Mouse (Mus musculus): ENCODE results near the gene Icam1. TPM values are rescaled to one million over a fixed set of nuclear protein-coding genes. Genes with fewer than 3 reads are reported as not detected.

The Icam1 gene
- polyA plus RNA-seq, 1 experiment from 2014 or later: 10.3 TPM

DNA sequence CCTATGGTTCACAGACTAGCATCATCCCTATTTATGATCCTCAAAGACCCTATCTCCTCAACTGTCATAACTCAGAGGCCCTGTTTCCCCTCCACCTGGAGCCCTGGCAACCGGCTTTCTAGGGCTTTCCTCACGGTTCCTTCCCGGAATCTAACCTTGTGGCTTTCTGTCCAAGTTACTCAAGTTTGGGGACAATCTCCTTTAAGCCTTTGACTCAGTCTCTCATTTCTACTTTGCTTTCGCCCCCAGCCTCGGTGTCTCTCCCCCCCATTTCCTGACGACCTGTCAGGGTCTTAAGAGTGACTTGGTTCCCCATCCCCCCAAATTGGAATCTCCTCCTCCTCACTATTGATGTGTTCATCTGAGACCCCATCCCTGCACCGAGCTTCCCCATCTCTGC is 16.7 kb downstream of the Icam1 start:
- H3K9ac ChIP-seq (ENCODE audit: low read depth, low read length): no peak overlapping the region
- H3K27ac ChIP-seq (ENCODE audit: low read depth, low read length): no peak overlapping the region
- H3K36me3 ChIP-seq (ENCODE audit: control insufficient read depth, insufficient read depth, low read length): no peaks in the 10 kb centered on the region
- H3K9me3 ChIP-seq (ENCODE audit: control insufficient read depth, low read length): no peaks in the 10 kb centered on the region
- WGBS: 2% methylated on average over 7 of the region's 7 CpGs
- no peak for ATAC-seq (ENCODE audit: low FRiP score, low TSS enrichment)
- peak overlapping the region; percentile 89 for H3K4me2 ChIP-seq (replicated peaks; ENCODE audit: low read depth, low read length)
- peak overlapping the region; percentile 47 for H3K4me3 ChIP-seq (ENCODE audit: low read length)
- H3K27me3 ChIP-seq (ENCODE audit: control insufficient read depth, insufficient read depth, low read length): peaks cover 75% of the 10 kb centered on the region
- H3K4me1 ChIP-seq (ENCODE audit: control insufficient read depth, insufficient read depth, low read length): peaks cover 52% of the 10 kb centered on the region

DNA sequence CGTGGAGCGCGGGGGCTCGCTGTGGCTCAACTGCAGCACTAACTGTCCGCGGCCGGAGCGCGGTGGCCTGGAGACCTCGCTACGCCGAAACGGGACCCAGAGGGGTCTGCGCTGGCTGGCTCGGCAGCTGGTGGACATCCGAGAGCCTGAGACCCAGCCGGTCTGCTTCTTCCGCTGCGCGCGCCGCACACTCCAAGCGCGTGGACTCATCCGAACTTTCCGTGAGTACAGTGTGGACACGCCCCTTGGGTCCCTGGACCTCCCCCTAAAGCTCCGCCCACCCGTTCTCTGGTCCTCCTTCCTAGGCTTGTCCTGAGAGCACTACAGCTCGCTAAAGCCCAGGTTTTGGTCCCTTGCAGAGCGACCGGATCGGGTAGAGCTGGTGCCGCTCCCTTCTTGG is 17.4 kb downstream of the Icam1 start:
- Histone ChIP-seq H3K36me3 (ENCODE audit: control insufficient read depth, insufficient read depth, low read length) (no peaks in the 10 kb centered on the region), H3K4me1 (ENCODE audit: control insufficient read depth, insufficient read depth, low read length) (peaks cover 52% of the 10 kb centered on the region)
- under 1% methylated on average over 34 of the region's 34 CpGs for WGBS

DNA sequence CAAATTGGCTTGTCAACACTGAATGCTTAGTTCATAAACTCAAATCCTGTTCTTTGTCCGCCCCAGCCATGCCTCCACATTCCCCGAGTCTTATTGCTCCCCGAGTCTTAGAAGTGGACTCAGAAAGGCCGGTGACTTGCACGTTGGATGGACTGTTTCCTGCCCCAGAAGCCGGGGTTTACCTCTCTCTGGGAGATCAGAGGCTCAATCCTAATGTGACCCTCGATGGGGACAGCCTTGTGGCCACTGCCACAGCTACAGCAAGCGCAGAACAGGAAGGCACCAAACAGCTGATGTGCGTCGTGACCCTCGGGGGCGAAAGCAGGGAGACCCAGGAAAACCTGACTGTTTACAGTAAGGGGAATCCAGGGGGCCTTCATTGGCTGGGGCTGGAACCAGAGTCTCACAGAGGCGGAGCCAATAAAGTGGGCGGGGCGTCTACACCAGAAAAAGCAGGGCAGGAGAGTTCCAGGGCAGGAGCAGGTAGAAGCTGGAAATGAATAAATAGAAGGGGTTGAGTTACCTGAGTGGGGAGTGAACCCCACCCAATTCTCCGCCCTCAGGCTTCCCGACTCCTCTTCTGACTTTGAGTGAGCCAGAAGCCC is 18.8 kb downstream of the Icam1 start:
- Histone ChIP-seq H3K4me1 (ENCODE audit: control insufficient read depth, insufficient read depth, low read length) (peaks cover 48% of the 10 kb centered on the region), H3K36me3 (ENCODE audit: control insufficient read depth, insufficient read depth, low read length) (no peaks in the 10 kb centered on the region), H3K4me3 (ENCODE audit: low read length) (0 out of 2 replicates have a peak overlapping the region, but pooled peaks have one; percentile 2), H3K9ac (ENCODE audit: low read depth, low read length) (no peak overlapping the region), H3K27ac (ENCODE audit: low read depth, low read length) (no peak overlapping the region), H3K9me3 (ENCODE audit: control insufficient read depth, low read length) (no peaks in the 10 kb centered on the region), H3K4me2 (replicated peaks; ENCODE audit: low read depth, low read length) (no peak overlapping the region), H3K27me3 (ENCODE audit: control insufficient read depth, insufficient read depth, low read length) (peaks cover 82% of the 10 kb centered on the region)
- no peak for ATAC-seq (ENCODE audit: low FRiP score, low TSS enrichment)
- WGBS: 2% methylated on average over 17 of the region's 17 CpGs

More for the DNA sequence above, 17.4 kb downstream of the Icam1 start:
- H3K9me3 ChIP-seq (ENCODE audit: control insufficient read depth, low read length): no peaks in the 10 kb centered on the region
- H3K9ac ChIP-seq (ENCODE audit: low read depth, low read length): peak overlapping the region; percentile 50; the same call in 1 of the 2 replicates
- peak; percentile 65 for ATAC-seq (ENCODE audit: low FRiP score, low TSS enrichment)
- peaks cover 76% of the 10 kb centered on the region for H3K27me3 ChIP-seq (ENCODE audit: control insufficient read depth, insufficient read depth, low read length)
- H3K27ac ChIP-seq (ENCODE audit: low read depth, low read length): no peak overlapping the region
- H3K4me2 ChIP-seq (replicated peaks; ENCODE audit: low read depth, low read length): peak overlapping the region; percentile 89
- H3K4me3 ChIP-seq (ENCODE audit: low read length): peak overlapping the region; percentile 47

DNA sequence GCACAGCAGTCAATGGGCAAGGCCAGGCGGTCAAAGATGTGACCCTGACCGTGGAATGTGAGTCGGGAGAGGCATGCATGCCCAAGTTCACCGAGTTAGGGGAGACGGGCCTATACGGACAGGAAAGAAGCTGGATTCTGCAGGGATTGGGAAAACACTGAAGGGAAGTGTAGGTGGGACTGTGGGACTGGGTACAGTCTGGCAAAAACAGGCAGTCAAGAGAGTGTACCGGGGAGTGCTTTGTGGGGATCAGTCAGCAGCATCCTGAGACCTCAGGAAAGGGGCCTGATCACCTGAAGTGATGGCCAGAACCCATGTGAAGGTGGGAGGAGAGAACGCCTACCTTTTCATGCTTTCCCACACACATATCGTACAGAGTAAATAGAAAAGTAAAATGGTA is 19.8 kb downstream of the Icam1 start:
- H3K27ac ChIP-seq (ENCODE audit: low read depth, low read length): no peak overlapping the region
- no peak overlapping the region for H3K9ac ChIP-seq (ENCODE audit: low read depth, low read length)
- H3K4me2 ChIP-seq (replicated peaks; ENCODE audit: low read depth, low read length): no peak overlapping the region
- H3K4me1 ChIP-seq (ENCODE audit: control insufficient read depth, insufficient read depth, low read length): peaks cover 38% of the 10 kb centered on the region
- ATAC-seq (ENCODE audit: low FRiP score, low TSS enrichment): no peak
- H3K9me3 ChIP-seq (ENCODE audit: control insufficient read depth, low read length): no peaks in the 10 kb centered on the region
- WGBS: 21% methylated on average over 9 of the region's 9 CpGs
- H3K27me3 ChIP-seq (ENCODE audit: control insufficient read depth, insufficient read depth, low read length): peaks cover 76% of the 10 kb centered on the region
- no peak overlapping the region for H3K4me3 ChIP-seq (ENCODE audit: low read length)
- H3K36me3 ChIP-seq (ENCODE audit: control insufficient read depth, insufficient read depth, low read length): no peaks in the 10 kb centered on the region

DNA sequence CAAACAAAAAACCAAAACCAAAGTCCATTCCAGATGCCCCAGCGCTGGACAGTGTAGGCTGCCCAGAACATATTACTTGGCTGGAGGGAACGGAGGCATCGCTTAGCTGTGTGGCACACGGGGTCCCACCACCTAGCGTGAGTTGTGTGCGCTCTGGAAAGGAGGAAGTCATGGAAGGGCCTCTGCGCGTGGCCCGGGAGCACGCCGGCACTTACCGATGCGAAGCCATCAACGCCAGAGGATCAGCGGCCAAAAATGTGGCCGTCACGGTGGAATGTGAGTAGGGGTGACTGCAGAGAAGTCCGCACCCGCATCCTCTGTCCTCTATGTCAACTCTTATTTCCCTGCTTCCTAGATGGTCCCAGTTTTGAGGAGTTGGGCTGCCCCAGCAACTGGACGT is 20.4 kb downstream of the Icam1 start:
- ATAC-seq (ENCODE audit: low FRiP score, low TSS enrichment): no peak
- Histone ChIP-seq H3K9me3 (ENCODE audit: control insufficient read depth, low read length) (no peaks in the 10 kb centered on the region), H3K4me2 (replicated peaks; ENCODE audit: low read depth, low read length) (no peak overlapping the region), H3K27ac (ENCODE audit: low read depth, low read length) (no peak overlapping the region), H3K4me3 (ENCODE audit: low read length) (peak overlapping the region; percentile 6; the same call in 1 of the 2 replicates), H3K27me3 (ENCODE audit: control insufficient read depth, insufficient read depth, low read length) (peaks cover 76% of the 10 kb centered on the region), H3K36me3 (ENCODE audit: control insufficient read depth, insufficient read depth, low read length) (no peaks in the 10 kb centered on the region), H3K9ac (ENCODE audit: low read depth, low read length) (no peak overlapping the region), H3K4me1 (ENCODE audit: control insufficient read depth, insufficient read depth, low read length) (peaks cover 38% of the 10 kb centered on the region)
- 7% methylated on average over 20 of the region's 20 CpGs for WGBS

DNA sequence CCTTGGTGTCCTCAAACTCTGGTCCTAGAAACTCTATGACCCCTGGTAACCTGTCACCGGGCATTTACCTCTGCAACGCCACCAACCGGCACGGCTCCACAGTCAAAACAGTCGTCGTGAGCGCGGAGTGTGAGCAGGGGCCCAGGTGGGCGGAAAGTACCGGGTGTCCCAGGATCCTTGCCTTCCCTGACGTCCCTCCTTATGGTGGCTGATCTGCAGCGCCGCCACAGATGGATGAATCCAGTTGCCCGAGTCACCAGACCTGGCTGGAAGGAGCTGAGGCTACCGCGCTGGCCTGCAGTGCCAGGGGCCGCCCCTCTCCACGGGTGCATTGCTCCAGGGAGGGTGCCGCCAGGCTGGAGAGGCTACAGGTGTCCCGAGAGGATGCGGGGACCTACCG is 20.9 kb downstream of the Icam1 start:
- Histone ChIP-seq H3K9ac (ENCODE audit: low read depth, low read length) (no peak overlapping the region), H3K4me2 (replicated peaks; ENCODE audit: low read depth, low read length) (peak overlapping the region; percentile 50; the same call in 1 of the 2 replicates), H3K27ac (ENCODE audit: low read depth, low read length) (no peak overlapping the region)

DNA sequence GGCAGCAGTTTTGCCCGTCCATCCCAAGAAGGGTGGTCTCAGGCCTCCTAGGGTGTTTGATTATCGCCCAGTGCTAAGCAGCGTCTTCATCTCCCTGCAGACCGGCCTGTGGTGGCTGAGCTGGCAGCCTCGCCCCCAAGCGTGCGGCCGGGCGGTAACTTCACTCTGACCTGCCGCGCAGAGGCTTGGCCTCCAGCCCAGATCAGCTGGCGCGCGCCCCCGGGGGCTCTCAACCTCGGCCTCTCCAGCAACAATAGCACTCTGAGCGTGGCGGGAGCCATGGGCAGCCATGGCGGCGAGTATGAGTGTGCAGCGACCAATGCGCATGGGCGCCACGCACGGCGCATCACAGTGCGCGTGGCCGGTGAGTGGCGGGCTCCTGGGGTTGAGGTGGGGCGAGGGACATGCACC is 21.7 kb downstream of the Icam1 start:
- H3K27me3 ChIP-seq (ENCODE audit: control insufficient read depth, insufficient read depth, low read length): peaks cover 66% of the 10 kb centered on the region
- under 1% methylated on average over 31 of the region's 31 CpGs for WGBS
- no peaks in the 10 kb centered on the region for H3K9me3 ChIP-seq (ENCODE audit: control insufficient read depth, low read length)
- H3K4me1 ChIP-seq (ENCODE audit: control insufficient read depth, insufficient read depth, low read length): peaks cover 29% of the 10 kb centered on the region
- H3K4me3 ChIP-seq (ENCODE audit: low read length): peak overlapping the region; percentile 33
- peak overlapping the region; percentile 50 for H3K4me2 ChIP-seq (replicated peaks; ENCODE audit: low read depth, low read length)
- no peak for ATAC-seq (ENCODE audit: low FRiP score, low TSS enrichment)
- H3K9ac ChIP-seq (ENCODE audit: low read depth, low read length): no peak overlapping the region
- no peak overlapping the region for H3K27ac ChIP-seq (ENCODE audit: low read depth, low read length)
- H3K36me3 ChIP-seq (ENCODE audit: control insufficient read depth, insufficient read depth, low read length): no peaks in the 10 kb centered on the region

More for the DNA sequence above, 20.9 kb downstream of the Icam1 start:
- H3K27me3 ChIP-seq (ENCODE audit: control insufficient read depth, insufficient read depth, low read length): peaks cover 74% of the 10 kb centered on the region
- peak overlapping the region; percentile 6 for H3K4me3 ChIP-seq (ENCODE audit: low read length)
- 1% methylated on average over 22 of the region's 22 CpGs for WGBS
- no peaks in the 10 kb centered on the region for H3K36me3 ChIP-seq (ENCODE audit: control insufficient read depth, insufficient read depth, low read length)
- H3K4me1 ChIP-seq (ENCODE audit: control insufficient read depth, insufficient read depth, low read length): peaks cover 37% of the 10 kb centered on the region
- no peaks in the 10 kb centered on the region for H3K9me3 ChIP-seq (ENCODE audit: control insufficient read depth, low read length)
- ATAC-seq (ENCODE audit: low FRiP score, low TSS enrichment): no peak

DNA sequence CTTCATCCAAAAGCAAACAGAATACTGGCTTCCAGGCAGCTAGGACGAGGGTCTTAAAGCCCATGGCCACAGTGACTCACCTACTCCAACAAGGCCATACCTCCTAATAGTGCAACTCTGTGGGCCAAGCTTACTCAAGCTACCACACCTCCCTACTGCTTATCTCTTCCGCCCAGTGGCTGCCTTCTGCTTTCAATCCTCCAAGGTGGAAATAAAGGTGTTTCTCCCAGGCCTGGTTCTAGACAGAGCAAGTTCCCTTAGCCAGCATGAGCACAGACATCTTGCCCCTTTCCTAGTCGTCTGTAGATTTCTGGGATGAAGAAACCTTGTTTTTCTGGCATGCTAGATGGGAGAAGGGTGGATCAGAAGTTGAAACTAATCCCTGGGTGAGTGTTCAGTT is 24.0 kb downstream of the Icam1 start:
- H3K9me3 ChIP-seq (ENCODE audit: control insufficient read depth, low read length): no peaks in the 10 kb centered on the region
- H3K9ac ChIP-seq (ENCODE audit: low read depth, low read length): no peak overlapping the region
- no peak for ATAC-seq (ENCODE audit: low FRiP score, low TSS enrichment)
- no peak overlapping the region for H3K4me2 ChIP-seq (replicated peaks; ENCODE audit: low read depth, low read length)
- no peaks in the 10 kb centered on the region for H3K36me3 ChIP-seq (ENCODE audit: control insufficient read depth, insufficient read depth, low read length)
- WGBS: 75% methylated on average over 3 of the region's 3 CpGs
- peaks cover 44% of the 10 kb centered on the region for H3K27me3 ChIP-seq (ENCODE audit: control insufficient read depth, insufficient read depth, low read length)
- H3K4me1 ChIP-seq (ENCODE audit: control insufficient read depth, insufficient read depth, low read length): peaks cover 16% of the 10 kb centered on the region
- no peak overlapping the region for H3K27ac ChIP-seq (ENCODE audit: low read depth, low read length)
- H3K4me3 ChIP-seq (ENCODE audit: low read length): no peak overlapping the region

DNA sequence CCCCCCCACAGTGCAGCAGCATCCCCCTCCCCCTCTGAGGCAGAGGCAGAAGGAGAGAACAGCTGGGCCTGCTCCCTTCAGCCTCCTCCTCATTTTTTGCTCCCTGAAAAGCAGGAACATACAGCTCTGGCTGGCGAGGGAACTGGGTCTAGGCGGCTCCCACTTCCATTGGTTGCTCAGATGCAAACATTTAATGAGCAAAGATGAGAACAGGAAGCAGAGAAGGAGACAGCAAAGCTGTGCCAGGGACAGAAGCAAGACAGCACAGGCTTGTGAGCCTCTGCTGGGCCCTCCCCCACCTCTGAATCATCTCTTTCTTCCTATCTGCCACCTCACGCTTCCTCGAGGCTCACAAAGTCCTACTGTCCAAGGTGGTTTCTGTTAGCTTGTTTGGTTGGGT is 25.5 kb downstream of the Icam1 start:
- WGBS: 35% methylated on average over 4 of the region's 4 CpGs
- peaks cover 28% of the 10 kb centered on the region for H3K27me3 ChIP-seq (ENCODE audit: control insufficient read depth, insufficient read depth, low read length)
- no peak overlapping the region for H3K4me3 ChIP-seq (ENCODE audit: low read length)
- no peak overlapping the region for H3K4me2 ChIP-seq (replicated peaks; ENCODE audit: low read depth, low read length)
- no peak overlapping the region for H3K9ac ChIP-seq (ENCODE audit: low read depth, low read length)
- no peaks in the 10 kb centered on the region for H3K9me3 ChIP-seq (ENCODE audit: control insufficient read depth, low read length)
- no peak for ATAC-seq (ENCODE audit: low FRiP score, low TSS enrichment)
- H3K36me3 ChIP-seq (ENCODE audit: control insufficient read depth, insufficient read depth, low read length): no peaks in the 10 kb centered on the region
- no peak overlapping the region for H3K27ac ChIP-seq (ENCODE audit: low read depth, low read length)
- peaks cover 10% of the 10 kb centered on the region for H3K4me1 ChIP-seq (ENCODE audit: control insufficient read depth, insufficient read depth, low read length)
